Mouse (Mus musculus) G1E (cell line): ENCODE data around the gene Map2k7. TPM values are rescaled to one million over a fixed set of nuclear protein-coding genes. Genes with fewer than 3 reads are reported as not detected.

Source experiments
- ATAC-seq: 2 replicates; pipeline ENCODE4 v1.8.0; 2016; ENCODE audit warnings: mild to moderate bottlenecking; ENCODE audit not compliant: insufficient number of reproducible peaks, poor library complexity, low FRiP score, severe bottlenecking; ENCODE audit errors: extremely low read depth
- DNase-seq: peaks from one replicate; pipeline ENCODE4 v3.0.0; 2012; ENCODE audit warnings: low spot score
- H3K27me3 ChIP-seq: 2 replicates; pipeline ENCODE4 v1.6.1; 2012; ENCODE audit warnings: mild to moderate bottlenecking, low read length, inconsistent platforms; ENCODE audit not compliant: insufficient read depth
- H3K36me3 ChIP-seq: replicated peaks from 2 replicates; pipeline ENCODE3; 2012; ENCODE audit warnings: mild to moderate bottlenecking, inconsistent platforms
- H3K4me1 ChIP-seq: 2 replicates; pipeline ENCODE4 v1.6.1; 2012; ENCODE audit warnings: low read depth, low read length, inconsistent platforms, mixed read lengths; ENCODE audit not compliant: insufficient read depth
- H3K4me3 ChIP-seq: 2 replicates; pipeline ENCODE4 v1.5.1; 2012; ENCODE audit warnings: low read depth, mild to moderate bottlenecking, inconsistent platforms, low read length, moderate library complexity, mixed read lengths
- H3K9me3 ChIP-seq: replicated peaks from 2 replicates; pipeline ENCODE4 v1.6.1; 2012; ENCODE audit warnings: inconsistent platforms
- CTCF ChIP-seq: IDR thresholded peaks from 2 replicates; pipeline ENCODE4 v1.5.1; 2012; ENCODE audit warnings: low read depth, low read length, inconsistent platforms, mixed read lengths
- GATA1 ChIP-seq: IDR thresholded peaks from 2 replicates; pipeline ENCODE4 v1.6.1; 2012; ENCODE audit warnings: borderline replicate concordance, low read length, inconsistent platforms, mixed read lengths
- GATA2 ChIP-seq: IDR thresholded peaks from 2 replicates; pipeline ENCODE4 v1.6.1; 2012; ENCODE audit warnings: low read depth, low read length, inconsistent platforms, borderline replicate concordance
- POLR2AphosphoS5 ChIP-seq: IDR thresholded peaks from 2 replicates; pipeline ENCODE4 v1.6.1; 2012; ENCODE audit warnings: low read depth, low read length, inconsistent platforms; ENCODE audit not compliant: insufficient replicate concordance
- TAL1 ChIP-seq: conservative IDR thresholded peaks from 2 replicates; pipeline ENCODE4 v1.6.1; 2012; ENCODE audit warnings: low read depth, low read length, inconsistent platforms, mixed read lengths
- polyA plus RNA-seq: library from polyadenylated mRNA; stranded (reverse); fragments of >175 nt; gene quantifications from 2 replicates; pipeline ENCODE4 v1.2.3, GENCODE M21; 2012
- total RNA-seq, 2 experiments: library from RNA; stranded (forward) in 1 of 2; stranded (reverse) in 1 of 2; fragments of 200-1000 nt in 1 of 2; fragments of >200 nt in 1 of 2; fragmentation: Nextera tagmentation in 1 of 2; gene quantifications; 2 replicates each; pipeline ENCODE4 v1.2.3; 2014 to 2017

The Map2k7 gene
- total and polyA plus RNA-seq, 3 experiments = 32.1 to 151 (median 35.3) TPM

- H3K4me1 ChIP-seq = peaks cover 37% of the 10 kb centered on the region
- H3K36me3 ChIP-seq = no peaks in the 10 kb centered on the region
- peak; percentile 47 for DNase-seq
- peak overlapping the region; percentile 67 for H3K4me3 ChIP-seq
- no peak for TF ChIP-seq GATA1
- H3K27me3 ChIP-seq = peaks cover 54% of the 10 kb centered on the region
- H3K9me3 ChIP-seq = no peaks in the 10 kb centered on the region
- peak; percentile 51 for ATAC-seq
These were observed 25.1 kb upstream of the Map2k7 start for GRCm38 (mm10) chr8:4213210-4214005.

DNA sequence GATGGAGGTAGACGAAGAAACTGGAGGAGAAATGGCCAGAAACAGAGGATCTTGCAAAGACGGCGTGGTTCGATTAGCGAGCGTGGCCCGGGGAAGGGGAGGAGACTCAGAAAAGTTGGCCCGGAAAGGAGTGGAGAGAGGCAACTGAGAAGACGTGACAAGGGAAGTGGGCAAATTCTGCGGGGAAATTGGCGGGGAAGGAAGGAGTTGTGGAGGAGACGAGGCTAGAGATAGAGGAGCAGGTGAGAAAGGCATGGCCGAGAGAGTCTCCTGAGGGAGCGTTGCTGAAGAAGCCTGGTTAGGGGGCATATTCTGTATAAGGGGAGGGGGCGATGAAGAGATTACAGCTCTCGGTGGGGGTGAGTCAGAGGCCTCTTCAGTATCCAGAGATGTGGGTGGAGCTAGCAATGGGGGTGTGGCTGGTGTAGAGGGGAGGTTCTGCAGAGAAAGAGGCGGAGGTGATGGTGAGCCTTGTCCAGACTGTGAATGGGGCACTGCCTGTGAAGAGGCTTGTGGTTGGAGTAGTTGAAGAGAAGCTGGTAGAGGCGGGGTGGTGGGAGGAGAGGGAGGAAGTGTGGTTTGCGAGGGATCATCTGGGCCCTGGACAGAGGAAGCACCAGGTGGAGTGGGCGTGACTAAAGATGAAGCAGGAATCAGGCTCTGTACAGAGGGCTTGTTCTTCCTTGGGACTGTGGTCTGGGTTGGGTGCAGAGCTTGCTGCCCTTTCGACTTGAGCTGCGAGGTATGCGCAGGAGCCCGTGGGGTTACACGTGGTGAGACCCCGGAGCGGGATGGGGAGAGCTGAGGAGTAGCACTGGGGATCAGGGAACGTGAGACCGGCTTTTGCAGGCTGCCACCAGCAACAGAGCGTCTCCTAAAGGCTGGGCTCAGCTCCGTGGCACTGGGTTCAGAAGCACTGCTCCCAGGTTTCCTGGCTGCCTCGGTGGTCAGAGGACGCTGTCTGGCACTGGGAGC, 24.2 kb upstream of the Map2k7 start:
- H3K36me3 ChIP-seq = no peaks in the 10 kb centered on the region
- H3K4me1 ChIP-seq = peaks cover 34% of the 10 kb centered on the region
- TF ChIP-seq GATA1 = no peak
- no peak for TF ChIP-seq GATA2
- no peak for TF ChIP-seq CTCF
- no peak for TF ChIP-seq POLR2AphosphoS5
- TF ChIP-seq TAL1 = no peak
- no peaks in the 10 kb centered on the region for H3K9me3 ChIP-seq
- peak overlapping the region; percentile 67 for H3K4me3 ChIP-seq
- peak; percentile 76 for ATAC-seq
- peaks cover 49% of the 10 kb centered on the region for H3K27me3 ChIP-seq
- DNase-seq = peak; percentile 44

- no peak for ATAC-seq
- Histone ChIP-seq H3K4me3 (no peak overlapping the region), H3K27me3 (peaks cover 45% of the 10 kb centered on the region)
These were observed 22.2 kb upstream of the Map2k7 start for GRCm38 (mm10) chr8:4216296-4216695.

GRCm38 (mm10) chr8:4216791-4217621, 21.5 kb upstream of the Map2k7 start, which contains the start of gene Prr36:
TSS of gene Prr36 (minus strand) at chr8:4217459.
- peaks cover 25% of the 10 kb centered on the region for H3K4me1 ChIP-seq
- peaks cover 45% of the 10 kb centered on the region for H3K27me3 ChIP-seq
- H3K36me3 ChIP-seq = no peaks in the 10 kb centered on the region
- ATAC-seq (no peak), DNase-seq (no peak)
- H3K4me3 ChIP-seq = no peak within 1 kb of the TSS
- H3K9me3 ChIP-seq = no peaks in the 10 kb centered on the region
- TF ChIP-seq POLR2AphosphoS5 = no peak
- TF ChIP-seq GATA2 = no peak
- TF ChIP-seq TAL1 = no peak
- TF ChIP-seq GATA1 = no peak
- no peak for TF ChIP-seq CTCF

More at GRCm38 (mm10) chr8:4216296-4216695, 22.2 kb upstream of the Map2k7 start:
- Histone ChIP-seq H3K36me3 (no peaks in the 10 kb centered on the region), H3K9me3 (no peaks in the 10 kb centered on the region), H3K4me1 (peaks cover 25% of the 10 kb centered on the region)
- TF ChIP-seq TAL1 (no peak), POLR2AphosphoS5 (no peak), CTCF (no peak), GATA1 (no peak), GATA2 (no peak)
- DNase-seq = no peak

GRCm38 (mm10) chr8:4219617-4220016, 18.9 kb upstream of the Map2k7 start:
- ATAC-seq (no peak), DNase-seq (no peak)
- Histone ChIP-seq H3K4me3 (no peak overlapping the region), H3K36me3 (no peaks in the 10 kb centered on the region), H3K9me3 (no peaks in the 10 kb centered on the region), H3K27me3 (peaks cover 51% of the 10 kb centered on the region), H3K4me1 (peaks cover 5% of the 10 kb centered on the region)
- TF ChIP-seq GATA2 (no peak), CTCF (no peak), TAL1 (no peak)

DNA sequence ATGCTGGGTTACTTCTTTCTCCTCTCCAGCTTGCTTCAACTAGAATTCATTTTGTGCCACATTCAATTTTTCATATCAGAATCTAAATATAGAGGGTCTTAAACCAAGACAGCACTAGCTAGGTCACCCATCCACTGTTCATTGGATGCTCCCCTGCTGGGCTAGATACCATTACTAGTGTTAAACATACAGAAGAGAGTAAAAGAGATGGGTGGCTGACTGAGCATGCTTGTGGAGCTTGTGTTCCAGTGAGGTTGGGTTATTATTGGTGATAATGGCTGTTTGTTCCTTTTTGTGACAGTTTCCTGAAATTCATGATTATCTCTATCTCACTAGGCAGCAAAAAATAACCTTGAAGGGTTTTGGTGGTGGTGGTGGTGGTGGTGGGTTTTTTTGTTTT, 16.5 kb upstream of the Map2k7 start:
- H3K4me3 ChIP-seq = no peak overlapping the region
- H3K4me1 ChIP-seq = no peaks in the 10 kb centered on the region
- no peaks in the 10 kb centered on the region for H3K9me3 ChIP-seq
- H3K27me3 ChIP-seq = peaks cover 50% of the 10 kb centered on the region
- TF ChIP-seq GATA2 (no peak), GATA1 (no peak), POLR2AphosphoS5 (no peak), TAL1 (no peak), CTCF (no peak)
- no peaks in the 10 kb centered on the region for H3K36me3 ChIP-seq
- DNase-seq (no peak), ATAC-seq (no peak)
